Mouse (Mus musculus): Measurements from ENCODE around the gene Sri. TPM values are rescaled to one million over a fixed set of nuclear protein-coding genes. Genes with fewer than 3 reads are reported as not detected.
A peak's percentile ranks its signal among the peaks of the same experiment; 100 is the strongest.
"Not testable (repeated sequence)": the region's sequence is repeated elsewhere in the genome, so short reads cannot be mapped to it uniquely, and the experiment has no call there.

Gene Sri
- 178 and 190 TPM in 2 replicates for polyA plus RNA-seq (2016; fragmentation: Nextera tagmentation; extraction: Ambion mirVana)

GRCm38 (mm10) chr5:8045855-8046254 lies at the start of gene Sri:
Gene Sri (plus strand): TSS chr5:8046078.
- WGBS, result 87% methylated on average over 6 of the region's 6 CpGs

GRCm38 (mm10) chr5:7996401-7997044 lies 49.4 kb upstream of the Sri start:
- H3K4me3 ChIP-seq, result no peak overlapping the region
- WGBS, result 59% methylated on average over 8 of the region's 8 CpGs
- H3K9ac ChIP-seq, result no peak overlapping the region
- H3K27me3 ChIP-seq, result no peaks in the 10 kb centered on the region
- H3K36me3 ChIP-seq, result no peaks in the 10 kb centered on the region
- no peak overlapping the region for H3K4me2 ChIP-seq (replicated peaks)
- H3K27ac ChIP-seq, result no peak overlapping the region
- ATAC-seq (ENCODE audit: low FRiP score), result peak; percentile 65; the same call in 1 of the 2 replicates
- H3K9me3 ChIP-seq (replicated peaks), result no peaks in the 10 kb centered on the region
- no peaks in the 10 kb centered on the region for H3K4me1 ChIP-seq

More at GRCm38 (mm10) chr5:8045855-8046254, at the start of gene Sri:
- Histone ChIP-seq H3K27ac (no peak within 1 kb of the TSS), H3K4me2 (replicated peaks) (no peak within 1 kb of the TSS), H3K4me3 (no peak within 1 kb of the TSS), H3K9me3 (replicated peaks) (no peaks in the 10 kb centered on the region), H3K27me3 (no peaks in the 10 kb centered on the region), H3K9ac (no peak within 1 kb of the TSS), H3K4me1 (no peaks in the 10 kb centered on the region), H3K36me3 (no peaks in the 10 kb centered on the region)
- no peak for ATAC-seq (ENCODE audit: low FRiP score)

GRCm38 (mm10) chr5:7997086-7997485 lies 48.8 kb upstream of the Sri start:
- Histone ChIP-seq H3K4me1 (no peaks in the 10 kb centered on the region), H3K9me3 (replicated peaks) (no peaks in the 10 kb centered on the region), H3K27me3 (no peaks in the 10 kb centered on the region), H3K9ac (no peak overlapping the region), H3K36me3 (no peaks in the 10 kb centered on the region), H3K27ac (no peak overlapping the region), H3K4me2 (replicated peaks) (no peak overlapping the region), H3K4me3 (no peak overlapping the region)
- 97% methylated on average over 2 of the region's 2 CpGs for WGBS
- no peak for ATAC-seq (ENCODE audit: low FRiP score)

- ATAC-seq (ENCODE audit: low FRiP score), result no peak
- Histone ChIP-seq H3K4me2 (replicated peaks) (no peak overlapping the region), H3K9me3 (replicated peaks) (no peaks in the 10 kb centered on the region), H3K36me3 (no peaks in the 10 kb centered on the region), H3K4me1 (no peaks in the 10 kb centered on the region), H3K4me3 (no peak overlapping the region), H3K9ac (no peak overlapping the region), H3K27me3 (no peaks in the 10 kb centered on the region), H3K27ac (no peak overlapping the region)
- 87% methylated on average over 10 of the region's 10 CpGs for WGBS
Observed at GRCm38 (mm10) chr5:8000466-8000865, 45.4 kb upstream of the Sri start.

- H3K9ac ChIP-seq, result no peak overlapping the region
- H3K4me2 ChIP-seq (replicated peaks), result no peak overlapping the region
- no peak for ATAC-seq (ENCODE audit: low FRiP score)
- no peak overlapping the region for H3K27ac ChIP-seq
- H3K9me3 ChIP-seq (replicated peaks), result no peaks in the 10 kb centered on the region
- H3K4me3 ChIP-seq, result no peak overlapping the region
- H3K36me3 ChIP-seq, result no peaks in the 10 kb centered on the region
- no peaks in the 10 kb centered on the region for H3K27me3 ChIP-seq
- no peaks in the 10 kb centered on the region for H3K4me1 ChIP-seq
Observed at GRCm38 (mm10) chr5:8002827-8003226, 43.1 kb upstream of the Sri start.

GRCm38 (mm10) chr5:8013276-8013675 lies 32.6 kb upstream of the Sri start:
- H3K9me3 ChIP-seq (replicated peaks), result no peaks in the 10 kb centered on the region
- no peaks in the 10 kb centered on the region for H3K36me3 ChIP-seq
- no peak for ATAC-seq (ENCODE audit: low FRiP score)
- H3K4me2 ChIP-seq (replicated peaks), result no peak overlapping the region
- no peak overlapping the region for H3K9ac ChIP-seq
- H3K27me3 ChIP-seq, result no peaks in the 10 kb centered on the region
- 79% methylated on average over 3 of the region's 3 CpGs for WGBS
- no peaks in the 10 kb centered on the region for H3K4me1 ChIP-seq
- no peak overlapping the region for H3K27ac ChIP-seq
- H3K4me3 ChIP-seq, result no peak overlapping the region

GRCm38 (mm10) chr5:8034596-8034995 lies 11.3 kb upstream of the Sri start:
- not testable (repeated sequence) for H3K4me3 ChIP-seq
- 89% methylated on average over 6 of the region's 6 CpGs for WGBS

GRCm38 (mm10) chr5:8053827-8054226 lies 7.9 kb downstream of the Sri start:
- Histone ChIP-seq H3K27me3 (no peaks in the 10 kb centered on the region), H3K4me3 (no peak overlapping the region), H3K36me3 (0 out of 2 replicates have a peak, but pooled peaks cover 3% of the 10 kb centered on the region), H3K9me3 (replicated peaks) (no peaks in the 10 kb centered on the region), H3K4me1 (peaks cover 9% of the 10 kb centered on the region), H3K4me2 (replicated peaks) (no peak overlapping the region), H3K27ac (no peak overlapping the region), H3K9ac (no peak overlapping the region)
- 87% methylated on average over 4 of the region's 4 CpGs for WGBS
- no peak for ATAC-seq (ENCODE audit: low FRiP score)

More at GRCm38 (mm10) chr5:8034596-8034995, 11.3 kb upstream of the Sri start:
- not testable (repeated sequence) for H3K4me2 ChIP-seq (replicated peaks); H3K27ac ChIP-seq; H3K4me1 ChIP-seq; H3K9me3 ChIP-seq (replicated peaks); ATAC-seq (ENCODE audit: low FRiP score); H3K36me3 ChIP-seq; H3K27me3 ChIP-seq; H3K9ac ChIP-seq

- Histone ChIP-seq H3K4me1 (peaks cover 9% of the 10 kb centered on the region), H3K27ac (no peak overlapping the region), H3K4me3 (peak overlapping the region; percentile 79), H3K36me3 (peaks cover 3% of the 10 kb centered on the region; the same call in 1 of the 2 replicates), H3K9me3 (replicated peaks) (no peaks in the 10 kb centered on the region), H3K4me2 (replicated peaks) (peak overlapping the region; percentile 63), H3K9ac (peak overlapping the region; percentile 80; the same call in 1 of the 2 replicates), H3K27me3 (no peaks in the 10 kb centered on the region)
- WGBS, result 39% methylated on average over 8 of the region's 8 CpGs
- ATAC-seq (ENCODE audit: low FRiP score), result peak; percentile 35; the same call in 1 of the 2 replicates
Observed at GRCm38 (mm10) chr5:8055721-8056129, 9.8 kb downstream of the Sri start.

- Histone ChIP-seq H3K36me3 (peaks cover 3% of the 10 kb centered on the region; the same call in 1 of the 2 replicates), H3K9me3 (replicated peaks) (no peaks in the 10 kb centered on the region), H3K4me3 (peak overlapping the region; percentile 79), H3K4me1 (peaks cover 9% of the 10 kb centered on the region), H3K4me2 (replicated peaks) (peak overlapping the region; percentile 63), H3K27ac (peak overlapping the region; percentile 82), H3K9ac (peak overlapping the region; percentile 80), H3K27me3 (no peaks in the 10 kb centered on the region)
- peak; percentile 98 for ATAC-seq (ENCODE audit: low FRiP score)
- under 1% methylated on average over 59 of the region's 60 CpGs for WGBS
Observed at GRCm38 (mm10) chr5:8056141-8057017, 10.5 kb downstream of the Sri start.

- Histone ChIP-seq H3K4me2 (replicated peaks) (peak overlapping the region; percentile 63), H3K4me3 (peak overlapping the region; percentile 79), H3K27ac (no peak overlapping the region), H3K9me3 (replicated peaks) (no peaks in the 10 kb centered on the region), H3K4me1 (peaks cover 9% of the 10 kb centered on the region), H3K27me3 (no peaks in the 10 kb centered on the region), H3K9ac (peak overlapping the region; percentile 80; the same call in 1 of the 2 replicates), H3K36me3 (peaks cover 3% of the 10 kb centered on the region; the same call in 1 of the 2 replicates)
- ATAC-seq (ENCODE audit: low FRiP score), result peak; percentile 26; the same call in 1 of the 2 replicates
- 68% methylated on average over 5 of the region's 5 CpGs for WGBS
Observed at GRCm38 (mm10) chr5:8057018-8057323, 11.1 kb downstream of the Sri start.

- WGBS, result 92% methylated on average over 7 of the region's 7 CpGs
- peaks cover 3% of the 10 kb centered on the region; the same call in 1 of the 2 replicates for H3K36me3 ChIP-seq
- H3K4me3 ChIP-seq, result no peak overlapping the region
- no peaks in the 10 kb centered on the region for H3K9me3 ChIP-seq (replicated peaks)
- H3K27ac ChIP-seq, result no peak overlapping the region
- H3K9ac ChIP-seq, result no peak overlapping the region
- H3K27me3 ChIP-seq, result no peaks in the 10 kb centered on the region
- peaks cover 9% of the 10 kb centered on the region for H3K4me1 ChIP-seq
- no peak for ATAC-seq (ENCODE audit: low FRiP score)
- no peak overlapping the region for H3K4me2 ChIP-seq (replicated peaks)
Observed at GRCm38 (mm10) chr5:8058056-8058455, 12.2 kb downstream of the Sri start.

Data from hindbrain, embryonic 12.5 days (tissue).